Mouse (Mus musculus): ENCODE data around the gene Garnl3. TPM values are rescaled to one million over a fixed set of nuclear protein-coding genes. Genes with fewer than 3 reads are reported as not detected.

The Garnl3 gene
- polyA plus RNA-seq, 1 experiment, result 0.96 TPM

DNA sequence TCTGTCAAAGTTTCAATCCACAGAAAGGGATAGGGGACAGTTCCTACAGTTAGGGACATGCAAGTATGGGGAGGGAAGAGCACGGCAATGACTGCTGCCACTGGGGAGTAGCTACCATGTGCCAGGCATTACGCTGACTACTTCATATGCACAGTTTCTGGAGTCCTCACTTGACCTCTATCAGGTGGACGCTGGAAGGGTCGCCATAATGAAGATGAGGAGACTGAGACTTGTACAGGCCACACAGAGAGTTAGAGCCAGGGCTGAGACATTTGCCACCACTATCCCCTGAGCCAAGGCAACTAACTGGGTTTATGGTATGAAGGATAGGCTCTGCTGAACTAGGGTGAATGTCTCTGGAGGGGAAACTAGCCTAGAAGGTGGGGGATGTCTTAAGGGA, 6.3 kb upstream of the Garnl3 start:
- H3K4me3 ChIP-seq (ENCODE audit: control insufficient read depth, insufficient read depth, low read length), result no peak overlapping the region
- TF ChIP-seq POLR2A (IDR thresholded peaks at IDR 0.05; ENCODE audit: control insufficient read depth, extremely low read depth, insufficient read depth, low read length, poor library complexity) (no peak), CTCF (IDR thresholded peaks at IDR 0.05; ENCODE audit: borderline replicate concordance, control insufficient read depth, extremely low read depth, insufficient read depth, low read length, poor library complexity) (no peak)
- 94% methylated on average over 4 of the region's 4 CpGs for WGBS

DNA sequence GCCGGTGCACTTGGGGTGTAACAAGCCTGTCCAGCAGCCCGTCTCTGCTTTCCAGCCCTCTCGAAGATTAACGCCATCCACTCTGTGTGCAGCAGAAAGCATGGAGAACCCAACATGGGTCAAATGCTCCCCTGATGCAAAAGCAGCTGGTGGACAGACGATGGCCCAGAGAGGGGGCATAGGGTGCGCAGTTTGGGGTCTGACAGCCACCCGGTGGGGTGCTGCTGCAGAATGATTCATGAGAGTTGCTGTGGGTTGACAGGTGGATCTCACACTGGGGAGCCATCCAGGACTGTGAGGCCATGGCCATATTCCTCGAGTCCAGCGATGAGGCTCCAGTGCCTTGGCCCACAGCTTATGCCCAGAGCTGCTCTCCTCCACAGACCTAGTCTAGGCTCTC, 5.8 kb upstream of the Garnl3 start:
- Histone ChIP-seq H3K27me3 (ENCODE audit: control insufficient read depth, insufficient read depth, low read length) (no peaks in the 10 kb centered on the region), H3K4me1 (replicated peaks; ENCODE audit: control insufficient read depth, insufficient read depth, low read length) (no peaks in the 10 kb centered on the region), H3K27ac (ENCODE audit: control insufficient read depth, insufficient read depth, low read length) (no peak overlapping the region), H3K36me3 (ENCODE audit: control insufficient read depth, insufficient read depth, low read length) (no peaks in the 10 kb centered on the region), H3K4me3 (ENCODE audit: control insufficient read depth, insufficient read depth, low read length) (no peak overlapping the region)
- no peak for TF ChIP-seq CTCF (IDR thresholded peaks at IDR 0.05; ENCODE audit: borderline replicate concordance, control insufficient read depth, extremely low read depth, insufficient read depth, low read length, poor library complexity)
- TF ChIP-seq POLR2A (IDR thresholded peaks at IDR 0.05; ENCODE audit: control insufficient read depth, extremely low read depth, insufficient read depth, low read length, poor library complexity), result no peak
- 97% methylated on average over 9 of the region's 9 CpGs for WGBS
- DNase-seq, result no peak

More for the DNA sequence above, 6.3 kb upstream of the Garnl3 start:
- H3K27me3 ChIP-seq (ENCODE audit: control insufficient read depth, insufficient read depth, low read length), result no peaks in the 10 kb centered on the region
- H3K27ac ChIP-seq (ENCODE audit: control insufficient read depth, insufficient read depth, low read length), result no peak overlapping the region
- no peaks in the 10 kb centered on the region for H3K4me1 ChIP-seq (replicated peaks; ENCODE audit: control insufficient read depth, insufficient read depth, low read length)
- H3K36me3 ChIP-seq (ENCODE audit: control insufficient read depth, insufficient read depth, low read length), result no peaks in the 10 kb centered on the region
- DNase-seq, result no peak

DNA sequence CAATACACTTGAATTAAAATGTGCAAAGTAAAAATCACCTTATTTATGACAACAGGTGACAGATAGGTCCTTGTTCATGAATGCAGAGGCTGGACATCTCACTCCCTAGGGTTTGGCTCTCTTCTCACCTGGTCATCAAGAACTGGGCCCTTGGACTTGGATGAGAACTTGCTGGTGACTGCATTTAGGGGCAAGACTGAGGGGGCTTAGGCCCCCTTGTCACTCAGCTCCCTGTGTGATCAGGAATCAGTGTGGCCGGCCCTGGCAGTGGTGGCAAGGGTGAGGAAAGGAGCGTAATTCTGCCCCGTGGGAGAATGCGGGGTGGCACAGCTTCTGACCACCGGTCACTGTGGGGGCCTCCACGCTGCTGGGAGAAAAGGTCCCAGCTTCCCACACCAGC, 4.9 kb upstream of the Garnl3 start:
- WGBS, result 96% methylated on average over 6 of the region's 6 CpGs
- TF ChIP-seq POLR2A (IDR thresholded peaks at IDR 0.05; ENCODE audit: control insufficient read depth, extremely low read depth, insufficient read depth, low read length, poor library complexity), result no peak
- no peak for TF ChIP-seq CTCF (IDR thresholded peaks at IDR 0.05; ENCODE audit: borderline replicate concordance, control insufficient read depth, extremely low read depth, insufficient read depth, low read length, poor library complexity)
- no peak overlapping the region for H3K4me3 ChIP-seq (ENCODE audit: control insufficient read depth, insufficient read depth, low read length)
- H3K36me3 ChIP-seq (ENCODE audit: control insufficient read depth, insufficient read depth, low read length), result no peaks in the 10 kb centered on the region
- H3K27me3 ChIP-seq (ENCODE audit: control insufficient read depth, insufficient read depth, low read length), result no peaks in the 10 kb centered on the region
- no peak overlapping the region for H3K27ac ChIP-seq (ENCODE audit: control insufficient read depth, insufficient read depth, low read length)
- H3K4me1 ChIP-seq (replicated peaks; ENCODE audit: control insufficient read depth, insufficient read depth, low read length), result peaks cover 4% of the 10 kb centered on the region
- no peak for DNase-seq

DNA sequence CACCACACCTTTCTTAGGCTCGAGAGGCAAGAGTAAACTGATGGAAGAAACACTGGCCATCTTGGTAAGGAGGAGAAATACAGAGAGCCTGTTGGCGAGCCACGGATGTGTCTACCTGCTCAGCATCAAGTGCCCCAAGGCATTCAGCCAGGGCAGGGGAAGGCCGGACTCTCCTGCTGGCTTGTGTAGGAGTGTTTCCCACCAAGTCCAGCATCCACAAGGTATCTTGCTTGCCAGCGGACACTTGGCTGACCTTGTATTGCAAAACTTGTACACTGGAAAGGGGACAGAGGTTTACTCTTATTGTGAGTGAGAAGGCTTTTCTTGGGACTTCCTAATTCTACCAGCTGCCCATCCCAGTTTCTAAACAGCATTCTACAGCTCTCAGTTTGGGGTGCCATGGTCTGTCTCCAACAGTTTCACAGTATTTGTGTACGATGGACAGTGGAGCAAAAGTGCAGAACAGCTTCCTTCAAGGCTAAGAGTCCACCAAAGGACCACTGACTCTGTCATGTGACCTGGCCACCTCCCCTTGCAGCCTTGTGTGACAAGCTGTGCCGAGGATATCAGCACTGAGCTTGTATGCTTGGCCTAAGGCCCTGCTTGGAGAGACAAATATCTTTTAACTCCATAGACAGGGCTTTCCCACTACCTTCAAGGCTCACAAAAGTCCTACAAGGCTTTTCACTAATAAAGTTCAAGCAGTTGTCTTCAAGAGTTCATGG, 3.5 kb upstream of the Garnl3 start:
- Histone ChIP-seq H3K4me3 (ENCODE audit: control insufficient read depth, insufficient read depth, low read length) (no peak overlapping the region), H3K27ac (ENCODE audit: control insufficient read depth, insufficient read depth, low read length) (no peak overlapping the region), H3K36me3 (ENCODE audit: control insufficient read depth, insufficient read depth, low read length) (no peaks in the 10 kb centered on the region), H3K4me1 (replicated peaks; ENCODE audit: control insufficient read depth, insufficient read depth, low read length) (peaks cover 14% of the 10 kb centered on the region), H3K27me3 (ENCODE audit: control insufficient read depth, insufficient read depth, low read length) (no peaks in the 10 kb centered on the region)
- DNase-seq, result no peak
- WGBS, result 85% methylated on average over 7 of the region's 7 CpGs
- TF ChIP-seq POLR2A (IDR thresholded peaks at IDR 0.05; ENCODE audit: control insufficient read depth, extremely low read depth, insufficient read depth, low read length, poor library complexity), result no peak
- TF ChIP-seq CTCF (IDR thresholded peaks at IDR 0.05; ENCODE audit: borderline replicate concordance, control insufficient read depth, extremely low read depth, insufficient read depth, low read length, poor library complexity), result no peak

DNA sequence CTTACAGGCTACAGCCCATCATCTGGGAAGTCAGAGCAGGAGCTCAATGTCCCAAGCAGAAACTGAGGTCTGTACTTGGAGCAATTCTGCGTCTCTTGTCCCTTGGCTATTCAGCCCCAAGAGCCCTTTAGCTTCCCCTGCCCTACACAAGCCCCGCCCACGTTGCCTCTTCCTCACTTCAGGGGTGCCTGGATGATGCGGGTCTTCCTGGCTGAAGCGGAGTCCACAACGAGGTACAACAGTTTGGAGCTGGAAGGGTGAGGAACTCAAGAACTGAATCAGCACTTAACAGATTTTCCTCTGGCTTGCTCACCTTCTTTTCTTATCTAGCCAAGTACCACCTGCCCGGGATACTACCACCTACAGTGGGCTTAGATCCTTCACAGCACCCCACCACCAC, 852 bp upstream of the Garnl3 start:
- TF ChIP-seq POLR2A (IDR thresholded peaks at IDR 0.05; ENCODE audit: control insufficient read depth, extremely low read depth, insufficient read depth, low read length, poor library complexity) (no peak), CTCF (IDR thresholded peaks at IDR 0.05; ENCODE audit: borderline replicate concordance, control insufficient read depth, extremely low read depth, insufficient read depth, low read length, poor library complexity) (no peak)
- Histone ChIP-seq H3K4me3 (ENCODE audit: control insufficient read depth, insufficient read depth, low read length) (no peak overlapping the region), H3K36me3 (ENCODE audit: control insufficient read depth, insufficient read depth, low read length) (no peaks in the 10 kb centered on the region), H3K4me1 (replicated peaks; ENCODE audit: control insufficient read depth, insufficient read depth, low read length) (peaks cover 19% of the 10 kb centered on the region), H3K27me3 (ENCODE audit: control insufficient read depth, insufficient read depth, low read length) (no peaks in the 10 kb centered on the region), H3K27ac (ENCODE audit: control insufficient read depth, insufficient read depth, low read length) (no peak overlapping the region)
- peak; percentile 13 for DNase-seq
- WGBS, result 12% methylated on average over 7 of the region's 7 CpGs

DNA sequence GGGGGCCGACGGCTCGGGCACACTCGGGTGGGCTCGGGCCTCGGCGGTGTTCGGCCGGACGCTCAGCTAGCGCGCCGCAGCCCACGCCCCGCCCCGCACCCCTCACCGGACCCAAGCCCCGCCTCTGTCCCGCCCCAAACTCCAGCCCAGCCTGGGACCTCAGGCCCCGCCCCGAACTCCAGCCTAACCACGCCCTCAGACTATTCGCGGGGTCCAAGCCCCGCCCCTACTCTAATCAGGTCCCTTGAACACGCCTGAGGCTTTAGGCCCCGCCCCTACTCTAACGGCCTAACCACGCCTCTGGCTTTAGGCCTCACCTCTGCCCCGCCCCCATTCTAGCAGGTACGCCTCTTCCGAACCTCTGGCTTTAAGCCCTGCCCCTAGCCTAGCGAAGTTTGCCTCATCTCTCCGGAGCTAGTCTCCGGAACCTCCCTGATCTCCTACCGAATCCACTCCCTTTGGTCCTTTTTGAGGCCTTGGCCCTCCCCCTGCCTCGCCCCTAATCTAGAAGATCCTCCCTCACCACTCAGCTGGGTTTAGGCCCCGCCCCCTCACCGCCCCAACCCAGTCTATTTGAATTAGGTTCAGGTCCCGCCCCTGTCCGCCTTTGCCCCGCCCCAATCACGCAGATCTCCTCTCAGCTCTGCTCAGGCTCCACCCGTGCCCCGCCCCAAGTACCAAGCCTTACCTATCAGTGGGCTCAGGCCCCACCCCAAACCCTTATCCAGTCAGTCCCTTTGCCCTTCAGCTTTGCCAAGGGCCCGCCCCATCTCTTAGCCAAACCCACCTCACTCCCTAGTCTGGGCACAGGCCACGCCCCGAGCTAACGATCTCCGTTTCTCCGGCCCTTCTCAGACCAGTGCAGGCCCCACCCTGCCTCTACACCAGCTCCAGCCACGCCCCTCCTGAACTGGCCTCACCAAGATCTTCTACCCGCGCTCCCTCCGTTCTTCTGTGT, 649 bp downstream of the Garnl3 start:
- no peaks in the 10 kb centered on the region for H3K27me3 ChIP-seq (ENCODE audit: control insufficient read depth, insufficient read depth, low read length)
- no peaks in the 10 kb centered on the region for H3K36me3 ChIP-seq (ENCODE audit: control insufficient read depth, insufficient read depth, low read length)
- 2% methylated on average over 55 of the region's 55 CpGs for WGBS
- DNase-seq, result peak; percentile 89
- no peak overlapping the region for H3K27ac ChIP-seq (ENCODE audit: control insufficient read depth, insufficient read depth, low read length)
- TF ChIP-seq POLR2A (IDR thresholded peaks at IDR 0.05; ENCODE audit: control insufficient read depth, extremely low read depth, insufficient read depth, low read length, poor library complexity) (no peak), CTCF (IDR thresholded peaks at IDR 0.05; ENCODE audit: borderline replicate concordance, control insufficient read depth, extremely low read depth, insufficient read depth, low read length, poor library complexity) (no peak)
- H3K4me1 ChIP-seq (replicated peaks; ENCODE audit: control insufficient read depth, insufficient read depth, low read length), result peaks cover 19% of the 10 kb centered on the region
- H3K4me3 ChIP-seq (ENCODE audit: control insufficient read depth, insufficient read depth, low read length), result peak overlapping the region; percentile 48

All from thymus, adult 2 months (tissue).